ENCODE assay signal across 8 mouse cellular contexts in the genomic region with DNA sequence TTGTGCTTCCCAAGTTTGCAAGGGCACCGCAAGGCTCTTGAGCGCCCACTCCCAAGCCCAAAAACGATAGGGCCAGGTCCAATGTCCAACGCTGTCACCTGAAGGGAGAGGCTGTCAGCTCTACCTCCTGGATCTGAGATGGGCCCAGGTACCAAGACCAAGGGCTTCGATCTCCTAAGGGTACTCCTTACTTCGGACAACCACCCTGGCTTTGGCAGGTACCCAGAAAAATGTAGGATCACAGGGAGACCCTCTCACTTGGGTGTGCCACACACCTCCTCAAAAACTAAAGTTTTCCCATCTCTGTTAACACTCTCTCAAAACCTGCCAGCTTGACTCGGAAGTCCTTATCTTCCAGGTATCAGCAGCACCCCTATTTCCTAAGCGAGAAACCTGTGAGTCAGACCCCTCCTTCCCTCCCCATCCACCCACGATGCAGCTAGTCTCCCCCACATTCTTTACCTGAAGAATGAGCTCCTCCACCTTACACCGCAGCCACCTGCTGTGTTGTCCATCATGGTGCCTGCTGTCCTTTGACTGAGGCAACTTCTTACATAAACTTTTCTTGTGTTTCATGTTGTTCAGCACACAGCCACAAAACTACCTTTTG. TPM values are rescaled to one million over a fixed set of nuclear protein-coding genes. Genes with fewer than 3 reads are reported as not detected.
DNase-seq lines count a peak whose midpoint lies in the region; ATAC-seq and TF ChIP-seq lines count a peak whose summit lies in the region.

No protein-coding gene starts in this region.

- no peaks in the 10 kb centered on the region for H3K9me3 ChIP-seq in heart, embryonic 11.5 days (replicated peaks; ENCODE audit: control insufficient read depth, low read length)
- no peaks in the 10 kb centered on the region for H3K9me3 ChIP-seq in ES-Bruce4 (replicated peaks; ENCODE audit: control insufficient read depth, insufficient read depth, low read length, poor library complexity, severe bottlenecking)
- no peaks in the 10 kb centered on the region for H3K9me3 ChIP-seq in forebrain, embryonic 11.5 days (ENCODE audit: control insufficient read depth, low read length)
- H3K9me3 ChIP-seq in liver, embryonic 11.5 days (ENCODE audit: control insufficient read depth, low read length): no peaks in the 10 kb centered on the region
- H3K9me3 ChIP-seq in stomach, postnatal 0 days (ENCODE audit: control insufficient read depth, low read length): no peaks in the 10 kb centered on the region

- DNase-seq in heart, postnatal 10 days: no peak
- DNase-seq in forebrain, embryonic 11.5 days (ENCODE audit: low spot score): no peak
- DNase-seq in liver, embryonic 11.5 days (ENCODE audit: low spot score): no peak
- DNase-seq in stomach, postnatal 0 days (ENCODE audit: low spot score): no peak
- no peak for DNase-seq in layer of hippocampus, adult 9-11 months
- DNase-seq in urinary bladder, postnatal 36 days (ENCODE audit: low spot score in 2 of 2): no peak

- peak overlapping the region; percentile 96 for H3K4me2 ChIP-seq in heart, embryonic 11.5 days
- H3K4me2 ChIP-seq in forebrain, embryonic 11.5 days (ENCODE audit: low read depth, low read length, severe bottlenecking): peak overlapping the region; percentile 83
- peak overlapping the region; percentile 83 for H3K4me2 ChIP-seq in liver, embryonic 11.5 days
- H3K4me2 ChIP-seq in stomach, postnatal 0 days (replicated peaks; ENCODE audit: low read depth): peak overlapping the region; percentile 95

- 31% methylated on average over 10 of the region's 10 CpGs for WGBS in heart, embryonic 11.5 days (ENCODE audit: insufficient replicate concordance)
- WGBS in forebrain, embryonic 11.5 days: 33% methylated on average over 10 of the region's 10 CpGs
- 44% methylated on average over 10 of the region's 10 CpGs for WGBS in liver, embryonic 11.5 days
- WGBS in stomach, postnatal 0 days: 39% methylated on average over 10 of the region's 10 CpGs

- no peak overlapping the region for H3K27ac ChIP-seq in heart, embryonic 11.5 days (ENCODE audit: low read depth, low read length)
- no peak overlapping the region for H3K27ac ChIP-seq in ES-Bruce4 (ENCODE audit: insufficient read depth, low read length)
- no peak overlapping the region for H3K27ac ChIP-seq in forebrain, embryonic 11.5 days (ENCODE audit: low read depth, low read length)
- no peak overlapping the region for H3K27ac ChIP-seq in liver, embryonic 11.5 days (ENCODE audit: low read depth, low read length)
- H3K27ac ChIP-seq in stomach, postnatal 0 days (replicated peaks): no peak overlapping the region

- no peak for TF ChIP-seq CTCF in ES-Bruce4 (IDR thresholded peaks at IDR 0.05; ENCODE audit: low read depth, low read length)
- TF ChIP-seq CTCF in stomach, postnatal 0 days (IDR thresholded peaks at IDR 0.05; ENCODE audit: low read depth): no peak

- no peak for TF ChIP-seq EP300 in ES-Bruce4 (IDR thresholded peaks at IDR 0.05; ENCODE audit: insufficient read depth, low read depth, low read length)
- no peak for TF ChIP-seq EP300 in stomach, postnatal 0 days (optimal IDR thresholded peaks at IDR 0.05)

- H3K4me1 ChIP-seq in heart, embryonic 11.5 days (ENCODE audit: control insufficient read depth, insufficient read depth, low read length): peaks cover 15% of the 10 kb centered on the region
- no peaks in the 10 kb centered on the region for H3K4me1 ChIP-seq in ES-Bruce4 (ENCODE audit: control insufficient read depth, insufficient read depth, low read length)
- H3K4me1 ChIP-seq in forebrain, embryonic 11.5 days (replicated peaks; ENCODE audit: control insufficient read depth, insufficient read depth, low read length): 0 out of 2 replicates have a peak, but pooled peaks cover 2% of the 10 kb centered on the region
- H3K4me1 ChIP-seq in liver, embryonic 11.5 days (replicated peaks; ENCODE audit: control insufficient read depth, insufficient read depth, low read length): 0 out of 2 replicates have a peak, but pooled peaks cover 8% of the 10 kb centered on the region
- peaks cover 3% of the 10 kb centered on the region; the same call in 1 of the 2 replicates for H3K4me1 ChIP-seq in stomach, postnatal 0 days (replicated peaks; ENCODE audit: control insufficient read depth, insufficient read depth)

- no peak for TF ChIP-seq POLR2A in ES-Bruce4 (IDR thresholded peaks at IDR 0.05; ENCODE audit: insufficient read depth, low read length)

- peak overlapping the region; percentile 94 for H3K4me3 ChIP-seq in heart, embryonic 11.5 days (ENCODE audit: low read depth, low read length)
- peak overlapping the region; percentile 78 for H3K4me3 ChIP-seq in ES-Bruce4 (ENCODE audit: low read depth, low read length)
- H3K4me3 ChIP-seq in forebrain, embryonic 11.5 days (ENCODE audit: low read depth, low read length): peak overlapping the region; percentile 93
- H3K4me3 ChIP-seq in liver, embryonic 11.5 days (ENCODE audit: low read depth, low read length): peak overlapping the region; percentile 73
- H3K4me3 ChIP-seq in stomach, postnatal 0 days (ENCODE audit: low read depth, low read length): peak overlapping the region; percentile 88

- H3K36me3 ChIP-seq in heart, embryonic 11.5 days (ENCODE audit: control insufficient read depth, insufficient read depth, low read length): no peaks in the 10 kb centered on the region
- no peaks in the 10 kb centered on the region for H3K36me3 ChIP-seq in ES-Bruce4 (ENCODE audit: control insufficient read depth, insufficient read depth, low read length, poor library complexity, severe bottlenecking)
- H3K36me3 ChIP-seq in forebrain, embryonic 11.5 days (ENCODE audit: control insufficient read depth, insufficient read depth, low read length): no peaks in the 10 kb centered on the region
- H3K36me3 ChIP-seq in liver, embryonic 11.5 days (ENCODE audit: control insufficient read depth, insufficient read depth, low read length): no peaks in the 10 kb centered on the region
- H3K36me3 ChIP-seq in stomach, postnatal 0 days (ENCODE audit: control insufficient read depth, insufficient read depth, low read length): no peaks in the 10 kb centered on the region

- 0 out of 2 replicates have a peak, but pooled peaks cover 8% of the 10 kb centered on the region for H3K27me3 ChIP-seq in heart, embryonic 11.5 days (ENCODE audit: control insufficient read depth, insufficient read depth, low read length)
- H3K27me3 ChIP-seq in ES-Bruce4 (ENCODE audit: control insufficient read depth, insufficient read depth, low read length, poor library complexity, severe bottlenecking): no peaks in the 10 kb centered on the region
- no peaks in the 10 kb centered on the region for H3K27me3 ChIP-seq in forebrain, embryonic 11.5 days (ENCODE audit: control insufficient read depth, insufficient read depth, low read length)
- no peaks in the 10 kb centered on the region for H3K27me3 ChIP-seq in liver, embryonic 11.5 days (replicated peaks; ENCODE audit: control insufficient read depth, insufficient read depth, low read length)
- H3K27me3 ChIP-seq in stomach, postnatal 0 days (ENCODE audit: control insufficient read depth, insufficient read depth, low read length): no peaks in the 10 kb centered on the region

- no peak for ATAC-seq in heart, embryonic 11.5 days (replicated peaks; ENCODE audit: insufficient number of reproducible peaks, low FRiP score, low TSS enrichment)
- ATAC-seq in forebrain, embryonic 11.5 days (replicated peaks; ENCODE audit: low FRiP score): peak; percentile 10
- ATAC-seq in liver, embryonic 11.5 days (replicated peaks; ENCODE audit: low FRiP score): 0 out of 2 replicates have a peak, but pooled peaks have one; percentile 8
- peak; percentile 20; the same call in 1 of the 2 replicates for ATAC-seq in stomach, postnatal 0 days (ENCODE audit: low FRiP score, low TSS enrichment)

- intact Hi-C loops in heart, postnatal 10 days (cut with DNase I): loop anchor here (2.0 to 5.0 kb wide), 3 partner anchors 52 to 372 kb away; no protein-coding TSS in a partner anchor

- H3K9ac ChIP-seq in heart, embryonic 11.5 days (ENCODE audit: low read depth, low read length): peak overlapping the region; percentile 79
- H3K9ac ChIP-seq in ES-Bruce4 (ENCODE audit: low read depth, poor library complexity, severe bottlenecking): peak overlapping the region; percentile 100
- H3K9ac ChIP-seq in forebrain, embryonic 11.5 days (ENCODE audit: low read length): peak overlapping the region; percentile 97
- peak overlapping the region; percentile 94 for H3K9ac ChIP-seq in liver, embryonic 11.5 days (ENCODE audit: low read depth, low read length)
- peak overlapping the region; percentile 99 for H3K9ac ChIP-seq in stomach, postnatal 0 days (ENCODE audit: low read length)

RNA-seq across cellular contexts. Expression of a gene that starts 0.9 kb away (rescaled TPM):
- polyA plus RNA-seq in heart, embryonic 11.5 days (2014; fragmentation: Nextera tagmentation; extraction: Ambion mirVana): 20.5 and 27.9 TPM in 2 replicates
- 10 to 100 TPM; 56.3 to 57.2 TPM for total RNA-seq in heart, postnatal 10 days (2021)
- polyA plus RNA-seq in ES-Bruce4 (2011; ENCODE audit: insufficient read depth, insufficient read length, low read depth, missing spikeins): 46.0 and 48.9 TPM in 2 replicates
- 39.4 and 40.8 TPM in 2 replicates for polyA plus RNA-seq in forebrain, embryonic 11.5 days (2014; fragmentation: Nextera tagmentation; extraction: Ambion mirVana)
- polyA plus RNA-seq in liver, embryonic 11.5 days (2014; fragmentation: Nextera tagmentation; extraction: Ambion mirVana): 16.5 and 20.0 TPM in 2 replicates
- 14.4 and 14.8 TPM in 2 replicates for polyA plus RNA-seq in stomach, postnatal 0 days (2015; fragmentation: Nextera tagmentation; extraction: Ambion mirVana)
